Mouse (Mus musculus) ES-CJ7 (cell line): Measurements from ENCODE around the gene Cep164.
A peak's percentile ranks its signal among the peaks of the same experiment; 100 is the strongest.

ENCODE experiments used
- DNase-seq: peaks from one replicate; pipeline ENCODE4 v3.0.0; 2011; ENCODE audit warnings: low read depth, low spot score

The Cep164 gene

GRCm38 (mm10) chr9:45788405-45788804 lies 40.1 kb downstream of the Cep164 start:
- DNase-seq: no peak

GRCm38 (mm10) chr9:45787547-45787946 lies 40.9 kb downstream of the Cep164 start:
- no peak for DNase-seq

GRCm38 (mm10) chr9:45787071-45787470 lies 41.4 kb downstream of the Cep164 start:
- no peak for DNase-seq

- no peak for DNase-seq
These were observed 45.0 kb downstream of the Cep164 start for GRCm38 (mm10) chr9:45783249-45784069.

- no peak for DNase-seq
These were observed 49.3 kb downstream of the Cep164 start for GRCm38 (mm10) chr9:45779201-45779600.

- DNase-seq: peak; percentile 55
These were observed 52.3 kb downstream of the Cep164 start for GRCm38 (mm10) chr9:45776176-45776575.

GRCm38 (mm10) chr9:45774088-45774487 lies 54.4 kb downstream of the Cep164 start:
- peak; percentile 14 for DNase-seq

- no peak for DNase-seq
These were observed 58.9 kb downstream of the Cep164 start for GRCm38 (mm10) chr9:45769596-45769995.

- DNase-seq: peak; percentile 85
These were observed 60.1 kb downstream of the Cep164 start for GRCm38 (mm10) chr9:45768421-45768820.

GRCm38 (mm10) chr9:45767155-45767554 lies 61.3 kb downstream of the Cep164 start:
- DNase-seq: no peak

- no peak for DNase-seq
These were observed 62.3 kb downstream of the Cep164 start for GRCm38 (mm10) chr9:45766195-45766594.

GRCm38 (mm10) chr9:45754452-45755091 lies 73.9 kb downstream of the Cep164 start:
- peak; percentile 73 for DNase-seq

- no peak for DNase-seq
These were observed 78.6 kb downstream of the Cep164 start for GRCm38 (mm10) chr9:45749917-45750316.

GRCm38 (mm10) chr9:45745451-45745850 lies 83.0 kb downstream of the Cep164 start:
- no peak for DNase-seq

- no peak for DNase-seq
These were observed 87.9 kb downstream of the Cep164 start for GRCm38 (mm10) chr9:45740584-45740980.

- DNase-seq: no peak
These were observed 88.5 kb downstream of the Cep164 start for GRCm38 (mm10) chr9:45739702-45740583.

- DNase-seq: no peak
These were observed 89.3 kb downstream of the Cep164 start for GRCm38 (mm10) chr9:45739001-45739701.

- no peak for DNase-seq
These were observed 95.2 kb downstream of the Cep164 start for GRCm38 (mm10) chr9:45733246-45733645.

GRCm38 (mm10) chr9:45731851-45732250 lies 96.6 kb downstream of the Cep164 start:
- no peak for DNase-seq

- no peak for DNase-seq
These were observed 108.5 kb downstream of the Cep164 start for GRCm38 (mm10) chr9:45719997-45720396.
